Mouse (Mus musculus) brain, embryonic 14.5 days (tissue): Measurements from ENCODE around the gene Nr1h3.

Source experiments
- CTCF ChIP-seq: fragments of 200-500 bp; IDR thresholded peaks from 2 replicates; pipeline ENCODE4 v1.5.1; 2012; ENCODE audit warnings: inconsistent platforms, mild to moderate bottlenecking, moderate library complexity, borderline replicate concordance; ENCODE audit not compliant: insufficient read depth, insufficient read length; ENCODE audit errors: extremely low read depth
- POLR2A ChIP-seq: fragments of 200-500 bp; IDR thresholded peaks from 2 replicates; pipeline ENCODE4 v1.6.1; 2012; ENCODE audit warnings: mild to moderate bottlenecking, inconsistent platforms, borderline replicate concordance; ENCODE audit not compliant: poor library complexity, insufficient read depth, insufficient read length, severe bottlenecking; ENCODE audit errors: extremely low read depth

GRCm38 (mm10) chr2:91169587-91170322 lies 32.9 kb downstream of the Nr1h3 start:
- no peak for TF ChIP-seq CTCF
- TF ChIP-seq POLR2A = no peak
